Mouse (Mus musculus): ENCODE results near the gene Cacna1d.

Cacna1d gene

DNA sequence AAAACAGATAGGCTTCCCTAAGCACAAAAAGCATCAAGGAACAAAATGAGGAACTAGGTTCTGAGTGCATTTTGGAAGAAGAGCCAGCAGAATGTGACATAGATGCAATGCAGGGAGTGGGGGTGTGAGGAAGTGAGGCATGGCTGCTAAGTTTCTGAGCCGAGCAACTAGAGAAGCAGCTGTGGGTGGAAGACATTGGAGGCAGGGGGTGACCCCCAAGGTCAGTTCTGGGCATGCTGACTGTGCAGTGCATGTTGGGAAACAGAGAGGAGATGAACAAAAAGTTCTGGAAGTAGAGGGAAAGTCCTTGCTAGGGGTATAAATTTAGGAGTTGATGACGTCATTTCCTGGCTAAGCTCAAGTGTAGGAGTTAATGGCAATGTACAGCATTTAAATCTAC is 33.4 kb downstream of the Cacna1d start:
- no peak for DNase-seq

- DNase-seq: no peak
These were observed 33.8 kb downstream of the Cacna1d start for GRCm38 (mm10) chr14:30457436-30457835.

DNA sequence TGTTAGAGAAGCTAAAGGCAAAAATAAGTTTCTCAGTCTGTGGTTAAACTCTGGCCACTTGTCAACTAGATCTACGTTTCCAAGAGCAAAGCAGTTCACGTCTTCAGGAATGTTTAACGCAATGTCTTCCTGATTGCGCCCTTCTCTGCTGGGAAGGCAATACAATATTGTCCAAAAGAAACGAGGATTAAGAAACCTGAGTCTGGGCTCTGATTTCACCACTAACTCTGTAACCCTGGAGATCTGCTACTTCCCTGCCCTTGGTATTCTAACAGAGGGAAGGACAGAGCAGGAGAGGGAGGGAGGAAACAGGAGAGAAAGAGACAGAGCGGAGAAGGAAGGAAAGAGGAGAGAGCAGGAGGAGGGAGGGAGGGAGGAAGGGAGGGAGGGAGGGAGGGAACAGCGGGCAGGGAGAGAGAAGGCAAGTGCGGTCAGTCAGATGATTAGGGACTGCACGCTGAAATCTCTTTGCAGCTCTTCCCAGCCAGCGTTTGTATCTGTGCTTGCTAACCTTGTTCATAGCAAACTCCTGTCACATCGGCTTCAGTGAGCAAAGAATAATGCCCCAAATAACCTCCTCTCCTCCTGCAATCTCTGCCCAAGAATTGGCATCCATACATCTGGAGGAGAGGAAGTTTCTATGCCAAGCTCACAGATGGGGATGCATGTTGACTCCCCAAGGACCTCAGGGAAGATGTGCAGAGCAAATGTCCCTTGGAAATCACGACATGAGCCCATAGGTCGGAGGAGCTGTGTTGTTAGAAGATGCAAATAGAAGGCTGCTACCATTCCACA is 35.3 kb downstream of the Cacna1d start:
- DNase-seq: no peak

DNA sequence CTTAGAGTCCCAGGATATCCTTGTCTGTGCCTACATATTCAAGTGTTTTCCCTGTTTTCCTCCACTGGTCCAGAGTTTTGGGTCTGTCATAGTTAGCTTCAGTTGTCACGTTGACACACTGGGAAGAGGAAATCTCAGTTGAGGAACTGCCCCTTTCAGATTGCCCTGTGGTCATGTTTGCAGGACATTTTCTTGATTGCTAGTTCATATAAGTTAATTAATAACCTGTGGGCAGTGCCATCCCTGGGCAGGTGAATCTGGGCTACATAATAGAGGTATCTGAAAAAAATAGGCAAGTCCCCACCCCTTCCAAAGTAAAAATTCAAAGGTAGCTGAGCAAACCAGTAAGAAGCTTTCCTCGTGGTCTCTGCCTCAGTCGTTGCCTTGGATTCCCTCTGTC is 51.3 kb downstream of the Cacna1d start:
- no peak for DNase-seq

GRCm38 (mm10) chr14:30435316-30435715 is 55.9 kb downstream of the Cacna1d start:
- DNase-seq: no peak

GRCm38 (mm10) chr14:30430446-30430845 is 60.8 kb downstream of the Cacna1d start:
- DNase-seq: no peak

GRCm38 (mm10) chr14:30430026-30430425 is 61.2 kb downstream of the Cacna1d start:
- no peak for DNase-seq

DNA sequence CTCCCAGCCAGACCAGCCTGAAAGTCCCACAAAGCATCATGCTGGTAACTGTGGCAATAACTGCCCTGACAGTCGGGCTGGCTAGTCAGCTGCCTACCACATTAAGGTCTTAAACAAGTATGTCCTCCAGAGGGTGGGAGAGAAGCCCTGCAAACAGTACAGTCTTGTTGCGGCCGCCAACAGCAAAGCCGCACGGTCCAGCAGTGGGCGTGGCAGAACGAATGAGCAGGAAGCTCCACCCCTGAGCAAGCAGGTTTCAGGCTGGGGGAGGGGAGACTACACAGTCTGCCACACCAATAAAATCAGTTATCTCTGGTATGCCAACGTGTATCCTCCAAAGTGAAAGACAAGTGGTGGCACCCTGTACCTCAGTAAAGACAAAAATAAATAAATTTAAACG is 61.6 kb downstream of the Cacna1d start:
- DNase-seq: no peak

GRCm38 (mm10) chr14:30428757-30429156 is 62.5 kb downstream of the Cacna1d start:
- DNase-seq: no peak

GRCm38 (mm10) chr14:30425876-30426275 is 65.4 kb downstream of the Cacna1d start:
- no peak for DNase-seq

DNA sequence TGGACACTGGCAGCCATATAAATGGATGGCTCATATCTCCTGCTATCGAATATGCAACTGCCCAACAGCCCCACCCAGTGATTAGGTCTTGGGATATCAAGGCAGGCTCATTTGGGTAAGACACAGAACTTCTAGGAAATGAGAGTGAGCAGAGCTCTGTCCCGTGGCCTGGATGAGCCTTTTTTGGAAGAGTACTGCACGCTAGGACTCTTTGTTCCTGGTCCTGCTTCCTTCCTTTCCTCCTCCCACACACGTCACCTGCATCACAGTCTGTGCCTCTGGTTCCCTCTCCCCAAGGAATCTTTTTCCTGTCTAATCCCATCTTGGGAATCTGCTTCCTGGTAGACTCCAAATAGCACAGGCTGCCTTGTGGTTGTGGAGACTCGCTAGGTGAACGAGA is 66.1 kb downstream of the Cacna1d start:
- no peak for DNase-seq

DNA sequence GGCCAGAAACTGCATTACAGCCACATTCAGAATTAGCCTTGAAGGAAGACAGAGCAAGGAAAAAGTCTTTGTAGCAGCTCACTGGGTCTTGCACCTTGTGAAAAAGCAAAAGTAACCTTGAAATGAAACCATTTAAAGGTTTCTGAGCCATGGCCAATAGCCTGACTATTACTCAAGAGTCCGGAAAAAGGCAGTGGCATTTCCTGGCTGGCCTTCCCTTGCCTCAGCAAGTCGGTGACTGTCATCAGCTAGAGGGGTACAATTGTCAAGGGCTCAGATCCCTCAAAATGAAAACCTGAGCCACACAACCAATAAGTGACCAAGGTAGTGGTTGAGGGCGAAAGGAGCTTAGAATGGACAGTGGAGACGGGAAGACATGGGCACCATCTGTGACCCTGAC is 66.6 kb downstream of the Cacna1d start:
- DNase-seq: no peak

- DNase-seq: no peak
These were observed 68.7 kb downstream of the Cacna1d start for GRCm38 (mm10) chr14:30422376-30423140.

GRCm38 (mm10) chr14:30419458-30419857 is 71.8 kb downstream of the Cacna1d start:
- DNase-seq: no peak

- no peak for DNase-seq
These were observed 72.2 kb downstream of the Cacna1d start for GRCm38 (mm10) chr14:30419046-30419445.

GRCm38 (mm10) chr14:30415830-30416229 is 75.4 kb downstream of the Cacna1d start:
- DNase-seq: no peak

GRCm38 (mm10) chr14:30414131-30414530 is 77.1 kb downstream of the Cacna1d start:
- DNase-seq: no peak

GRCm38 (mm10) chr14:30409331-30409730 is 81.9 kb downstream of the Cacna1d start:
- no peak for DNase-seq

DNA sequence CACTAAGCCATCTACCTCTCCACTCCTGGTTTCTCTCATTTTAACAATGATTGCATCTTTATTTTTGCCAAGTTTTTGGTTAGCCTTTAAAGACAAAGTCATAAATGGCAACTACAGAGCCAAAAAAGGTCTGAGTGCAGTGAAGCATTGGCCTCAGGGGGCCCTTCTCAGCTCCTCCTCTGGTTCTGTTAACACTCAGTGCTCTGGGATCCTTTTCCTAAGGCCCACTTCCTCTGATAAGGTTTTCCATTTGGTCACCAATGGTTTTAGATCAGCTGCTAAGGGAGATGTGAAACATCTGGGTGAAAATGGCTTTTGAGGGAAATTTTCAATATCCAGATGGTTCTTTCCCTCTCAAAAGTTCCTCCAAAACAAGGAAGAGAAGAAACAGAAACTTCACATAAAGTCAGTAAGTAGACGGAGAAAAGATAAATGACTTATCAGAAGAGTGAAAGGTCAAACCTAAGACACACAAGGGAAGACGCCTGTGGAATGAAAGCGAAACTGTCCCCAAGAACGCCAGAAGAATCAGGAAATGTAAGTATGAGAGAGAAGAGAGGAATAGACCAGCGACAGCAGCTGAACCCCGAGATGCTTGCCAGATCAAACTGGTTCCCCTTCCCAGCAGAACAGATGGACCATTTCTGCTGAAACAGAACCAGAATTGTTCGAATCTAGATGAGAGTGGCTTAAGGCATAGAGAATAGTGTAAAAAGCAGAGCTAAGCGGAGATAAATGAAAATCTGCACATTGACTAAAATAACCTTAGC is 85.6 kb downstream of the Cacna1d start:
- DNase-seq: no peak

- no peak for DNase-seq
These were observed 112.9 kb downstream of the Cacna1d start for GRCm38 (mm10) chr14:30378306-30378705.

- DNase-seq: no peak
These were observed 118.4 kb downstream of the Cacna1d start for GRCm38 (mm10) chr14:30372878-30373277.

DNA sequence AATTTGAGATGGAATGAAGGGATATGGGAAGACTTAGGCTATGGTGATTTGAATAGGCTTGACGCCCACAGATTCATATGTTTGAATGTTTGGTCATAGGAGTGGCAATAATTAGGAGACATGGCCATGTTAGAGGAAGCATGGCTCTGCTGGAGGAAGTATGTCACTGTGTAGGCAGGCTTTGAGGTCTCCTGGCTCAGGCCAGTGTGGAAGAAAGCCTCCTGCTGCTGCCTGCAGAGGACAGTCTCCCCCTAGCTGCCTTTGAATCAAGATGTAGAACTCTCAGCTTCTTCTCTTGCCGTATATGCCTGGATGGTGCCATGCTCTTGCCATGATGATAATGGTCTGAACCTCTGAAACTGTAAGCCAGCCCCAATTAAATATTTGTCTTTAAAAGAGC is 120.2 kb downstream of the Cacna1d start:
- no peak for DNase-seq

DNA sequence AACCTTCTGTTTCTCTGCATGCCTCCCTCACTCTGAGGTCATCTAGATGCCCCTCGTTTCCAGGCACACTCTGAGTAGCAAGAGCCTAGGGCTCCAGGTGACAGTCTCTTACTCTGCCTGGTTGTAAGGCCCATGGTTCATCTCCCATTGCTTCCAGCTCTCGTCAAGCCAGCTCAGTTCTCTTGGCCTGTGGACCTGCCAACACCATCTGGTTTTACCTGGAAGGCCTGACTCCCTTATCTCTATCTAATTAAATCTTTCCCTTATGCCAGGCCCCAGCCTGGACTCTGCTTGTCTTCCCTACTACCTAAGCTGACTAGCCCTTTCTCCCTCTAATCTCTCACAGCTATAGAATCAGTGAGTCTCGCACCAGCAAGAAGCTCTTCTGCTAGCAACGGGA is 124.2 kb downstream of the Cacna1d start:
- no peak for DNase-seq

GRCm38 (mm10) chr14:30365866-30366265 is 125.4 kb downstream of the Cacna1d start:
- DNase-seq: no peak

All from right cerebral cortex, postnatal 4 days (tissue).